Mouse (Mus musculus) heart, adult 18-20 months (tissue): Measurements from ENCODE around the gene Rita1. TPM values are rescaled to one million over a fixed set of nuclear protein-coding genes. Genes with fewer than 3 reads are reported as not detected.

Experiments used
- DNase-seq, 2 experiments: peaks; one replicate each; pipeline ENCODE4 v3.0.0; 2021 to 2022; ENCODE audit warnings: mixed read lengths in 1 of 2
- total RNA-seq, 2 experiments: library from RNA; stranded (reverse); gene quantifications; 2 replicates each; pipeline ENCODE4 v1.2.3; 2021

The Rita1 gene
- total RNA-seq, 2 experiments from 2014 or later, result 13.4 to 16.3 TPM

DNA sequence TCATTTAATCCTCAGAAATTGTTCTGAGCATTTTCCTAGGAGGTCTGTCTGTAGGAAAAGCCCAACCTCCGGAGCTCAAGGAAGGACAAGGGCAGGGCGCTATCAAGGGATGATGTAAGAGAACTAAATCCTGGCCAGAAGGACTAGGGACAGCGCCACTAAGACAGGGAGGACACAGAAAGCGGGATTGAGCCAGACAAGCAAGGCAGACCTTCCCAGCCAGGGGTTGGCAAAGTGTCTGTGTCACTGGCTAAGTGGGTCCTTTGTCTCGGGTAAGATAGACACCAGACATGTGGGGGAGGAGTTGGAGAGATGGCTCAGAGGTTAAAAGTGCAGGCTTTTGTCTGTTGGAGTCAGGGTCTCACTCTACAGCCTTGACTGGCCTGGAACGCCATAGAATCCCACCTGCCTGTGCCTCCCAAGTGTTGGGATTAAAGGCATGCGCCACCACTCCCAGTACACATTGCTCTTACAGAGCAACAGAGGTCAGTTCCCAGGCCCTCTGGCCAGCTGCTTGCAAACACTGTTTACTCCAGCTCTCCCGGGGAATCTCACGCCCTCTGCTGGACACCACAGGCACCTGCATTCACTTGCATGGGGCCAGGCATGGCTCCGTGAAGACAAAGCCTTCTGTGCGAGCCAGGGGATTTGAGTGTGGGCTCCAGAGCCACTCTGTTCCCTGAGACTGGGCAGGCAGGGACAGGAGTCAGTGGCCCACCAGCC lies 11.3 kb downstream of the Rita1 start:
- DNase-seq, result peak in 1 of 2 experiments; percentile 47

DNA sequence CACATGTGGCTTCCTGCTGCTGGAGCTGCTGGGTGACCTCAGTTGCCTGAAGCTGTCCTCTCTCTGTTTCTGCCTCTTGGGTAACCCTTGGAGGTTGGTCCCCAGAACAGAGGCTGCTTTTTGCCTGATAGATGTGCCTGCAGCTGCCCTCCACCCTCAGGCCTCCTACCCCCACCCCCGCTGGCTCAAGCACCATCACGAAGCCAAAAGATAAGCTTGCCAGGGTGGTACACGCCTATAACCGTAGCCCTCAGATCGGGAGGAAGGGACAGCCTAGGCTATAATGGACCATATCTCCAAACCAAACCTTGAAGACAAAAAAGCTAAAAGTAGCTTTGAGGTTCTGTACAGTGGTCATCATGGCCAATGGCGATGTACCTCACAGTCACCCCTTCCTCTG lies 12.8 kb downstream of the Rita1 start:
- no peak for DNase-seq

DNA sequence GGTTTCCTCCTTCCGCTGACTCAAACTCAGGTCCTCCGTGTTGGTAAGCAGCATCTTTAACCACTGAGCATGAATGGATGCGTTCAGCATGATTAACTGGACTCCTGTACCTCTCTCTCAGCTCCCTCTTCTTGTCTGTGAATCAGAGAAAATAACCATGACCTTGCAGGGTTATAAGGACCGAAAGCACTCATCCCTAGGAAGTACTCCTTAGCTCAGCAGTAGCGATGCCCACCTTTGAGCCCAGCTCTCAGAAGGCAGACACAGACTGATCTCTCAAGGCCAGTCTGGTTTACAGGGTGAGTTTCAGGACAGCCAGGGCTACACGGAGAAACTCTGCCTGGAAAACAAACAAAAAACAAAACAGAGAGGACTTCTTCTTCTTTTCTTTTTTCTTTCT lies 17.9 kb downstream of the Rita1 start:
- DNase-seq, result no peak

DNA sequence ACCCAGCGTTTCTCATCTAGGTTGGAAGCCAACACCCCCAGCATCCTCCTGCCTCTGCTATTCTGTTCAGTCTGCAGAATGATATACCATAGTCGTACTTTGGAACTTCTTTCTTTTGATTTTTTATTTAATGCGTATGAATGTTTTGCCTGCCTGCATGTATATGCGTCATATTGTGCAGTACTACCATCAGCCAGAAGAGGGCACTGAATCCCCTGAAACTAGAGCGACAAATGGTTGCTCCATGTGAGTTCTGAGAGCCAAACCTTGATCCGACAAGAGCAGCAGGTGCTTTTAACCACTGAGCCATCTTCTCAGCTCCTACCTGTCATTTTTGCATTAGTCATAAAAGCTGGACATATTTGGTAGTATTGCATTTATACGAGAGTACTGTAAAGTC lies 20.2 kb downstream of the Rita1 start:
- no peak for DNase-seq

DNA sequence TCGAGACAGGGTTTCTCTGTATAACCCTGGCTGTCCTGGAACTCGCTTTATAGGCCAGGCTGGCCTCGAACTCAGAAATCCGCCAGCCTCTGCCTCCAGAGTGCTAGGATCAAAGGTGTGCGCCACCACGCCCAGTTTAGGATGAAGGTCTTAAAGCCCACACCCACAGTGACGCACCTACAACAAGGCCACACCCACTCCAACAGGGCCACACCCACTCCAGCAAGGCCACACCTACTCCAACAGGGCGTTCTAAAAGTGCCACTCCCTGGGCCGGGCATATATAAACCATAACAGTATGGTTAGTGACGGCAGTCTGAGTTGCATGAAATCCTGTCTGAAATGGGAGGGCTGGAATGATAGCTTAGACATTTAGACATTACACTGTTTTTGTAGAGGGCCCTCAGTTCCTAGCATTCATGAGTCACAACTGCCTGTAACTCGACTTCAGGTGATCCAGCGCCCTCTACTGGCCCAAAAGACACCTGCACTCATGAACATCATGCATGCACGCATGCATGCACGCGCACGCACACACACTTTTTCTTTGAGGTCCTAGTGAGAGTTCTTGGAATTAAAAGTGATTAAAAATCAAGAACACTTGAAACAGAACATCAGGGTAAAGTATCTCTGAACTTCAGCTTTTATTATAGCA lies 21.9 kb downstream of the Rita1 start:
- no peak for DNase-seq

DNA sequence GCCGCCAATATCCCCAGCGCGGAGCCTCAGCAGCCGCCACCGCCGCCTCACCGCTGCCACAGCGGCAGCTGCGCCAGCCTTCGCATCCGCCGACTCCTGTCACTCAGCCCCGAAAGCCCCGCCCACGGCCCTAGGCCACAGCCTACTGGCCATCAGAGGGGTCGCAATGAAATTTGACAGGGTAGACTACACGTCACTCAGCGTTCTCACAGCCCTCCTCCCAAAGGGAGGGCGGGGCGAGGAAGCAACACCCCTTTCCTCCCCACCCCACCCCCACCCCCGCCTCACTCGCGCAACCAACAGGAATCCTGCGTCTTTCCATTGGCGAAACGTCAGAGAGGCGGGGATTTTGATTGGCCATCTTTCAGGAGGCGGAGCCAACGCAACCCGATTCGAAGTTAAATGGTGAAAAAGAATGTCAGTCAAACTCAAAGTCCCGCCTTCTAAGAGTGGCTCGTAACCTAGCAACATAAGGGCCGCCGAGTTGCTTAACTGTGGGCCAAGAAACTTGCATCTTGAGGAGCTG lies 23.8 kb downstream of the Rita1 start, which contains the start of the genes Tpcn1 and Iqcd:
Gene Tpcn1, minus strand, starts transcription at position 105 of the 526 bp plus-strand sequence.
Gene Iqcd, plus strand, starts transcription at position 448 of the 526 bp plus-strand sequence.
- peak; percentile 99 to 100 for DNase-seq

DNA sequence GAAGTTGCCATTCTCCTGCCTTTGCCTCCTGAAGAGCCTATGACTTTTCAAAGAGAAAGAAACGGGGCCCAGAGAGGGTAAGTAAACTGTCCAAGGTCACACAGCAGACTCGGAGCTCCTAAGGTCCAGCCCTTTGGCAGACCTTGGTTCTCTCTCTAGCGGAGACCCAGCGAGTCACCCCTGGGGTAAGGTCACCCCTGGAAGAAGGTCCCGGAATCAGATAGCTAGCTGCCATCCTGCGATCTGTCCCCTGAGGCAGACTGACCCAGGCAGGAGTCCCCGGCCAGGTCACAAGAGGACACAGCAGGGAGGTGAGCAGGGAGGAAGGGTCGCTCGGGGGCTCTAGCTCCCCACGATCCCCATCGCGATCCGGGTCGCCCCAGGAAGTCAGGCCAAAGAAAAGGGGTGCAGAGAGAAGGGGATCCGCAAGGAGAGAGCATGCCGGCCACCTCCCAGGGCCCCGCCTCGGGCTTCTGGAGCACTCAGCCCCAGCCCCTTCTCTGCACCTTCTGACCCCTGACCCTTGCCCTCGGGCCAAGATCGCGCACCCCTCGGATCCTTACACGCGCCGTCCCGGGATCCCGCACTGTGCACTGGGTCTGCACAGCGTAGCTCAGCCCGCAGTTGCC lies 24.3 kb downstream of the Rita1 start:
- peak in 1 of 2 experiments; percentile 61 for DNase-seq

DNA sequence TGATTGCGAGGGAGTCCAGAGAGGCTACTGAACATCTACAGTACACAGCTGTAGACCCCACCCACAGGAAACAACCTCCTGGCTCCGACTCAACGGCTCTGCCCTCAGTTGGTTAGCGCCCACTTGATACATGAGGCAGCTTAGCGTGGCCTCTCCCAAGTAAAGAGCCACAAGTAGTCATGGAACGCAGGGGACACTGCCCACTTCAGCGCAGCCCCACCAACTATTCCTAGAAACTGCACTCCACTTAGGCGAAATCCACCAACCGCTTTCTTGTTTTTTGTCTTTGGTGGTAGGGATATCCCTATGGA lies 24.8 kb downstream of the Rita1 start:
- peak; percentile 68 to 75 for DNase-seq

DNA sequence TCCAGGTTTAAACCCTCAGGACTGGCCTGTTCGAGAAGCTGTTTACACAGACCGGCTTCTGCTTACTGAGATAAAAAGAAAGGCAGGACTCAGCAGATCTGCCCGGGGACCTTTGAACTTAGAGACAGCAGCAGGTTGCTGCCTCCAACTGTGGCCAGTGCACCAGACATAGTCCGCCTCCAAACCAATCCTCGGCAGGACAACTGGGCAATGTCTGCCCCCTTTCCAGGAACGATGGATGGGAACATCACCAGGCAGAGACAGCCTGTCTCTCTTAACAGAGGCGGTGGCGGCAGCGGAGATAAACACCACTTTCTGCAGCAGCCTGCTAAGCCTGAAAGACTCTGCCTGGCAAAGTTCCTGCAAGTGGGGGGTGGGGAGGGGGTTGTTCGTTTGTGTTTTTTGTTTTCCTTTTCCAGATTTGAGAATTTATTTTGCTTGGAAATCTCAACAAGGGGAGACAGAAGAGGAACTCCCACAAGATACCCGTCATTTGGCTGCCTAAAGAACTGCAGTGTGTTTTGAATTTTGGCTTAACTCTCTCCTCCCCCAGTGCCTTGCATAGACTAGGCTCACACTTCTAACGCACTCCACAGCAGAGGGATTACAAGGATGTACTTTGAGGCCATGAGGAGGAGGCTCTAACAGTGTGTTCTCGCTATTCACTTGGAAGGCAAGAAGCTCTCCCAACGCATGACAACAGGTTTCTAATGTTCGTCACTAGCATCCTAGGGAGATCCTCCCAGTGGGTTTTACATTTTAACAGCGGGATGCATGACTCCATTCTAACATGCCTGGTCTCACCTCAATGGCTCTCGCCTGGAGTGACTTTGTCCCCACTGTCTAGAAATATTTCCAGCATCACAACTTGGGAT lies 25.4 kb downstream of the Rita1 start:
- peak; percentile 43 to 64 for DNase-seq

DNA sequence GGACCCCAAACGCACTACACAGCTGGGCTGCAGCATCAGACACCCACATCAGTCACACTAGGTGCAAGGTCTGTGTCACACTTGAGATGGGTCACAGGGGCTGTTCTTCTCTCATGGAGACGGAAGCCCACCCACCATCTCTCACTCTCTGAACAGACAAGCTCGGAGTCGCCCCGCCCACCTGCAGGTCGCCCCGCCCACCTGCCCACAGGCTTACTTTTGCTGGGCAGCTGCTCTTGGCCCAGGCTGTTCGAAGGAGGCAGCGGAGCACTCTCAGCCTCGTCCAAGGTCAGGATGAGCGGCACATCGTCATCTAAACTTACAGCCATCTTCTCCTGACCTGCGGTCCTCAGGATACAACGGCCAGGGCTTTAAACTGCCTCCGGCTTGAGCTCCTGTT lies 27.4 kb downstream of the Rita1 start:
- DNase-seq, result no peak

DNA sequence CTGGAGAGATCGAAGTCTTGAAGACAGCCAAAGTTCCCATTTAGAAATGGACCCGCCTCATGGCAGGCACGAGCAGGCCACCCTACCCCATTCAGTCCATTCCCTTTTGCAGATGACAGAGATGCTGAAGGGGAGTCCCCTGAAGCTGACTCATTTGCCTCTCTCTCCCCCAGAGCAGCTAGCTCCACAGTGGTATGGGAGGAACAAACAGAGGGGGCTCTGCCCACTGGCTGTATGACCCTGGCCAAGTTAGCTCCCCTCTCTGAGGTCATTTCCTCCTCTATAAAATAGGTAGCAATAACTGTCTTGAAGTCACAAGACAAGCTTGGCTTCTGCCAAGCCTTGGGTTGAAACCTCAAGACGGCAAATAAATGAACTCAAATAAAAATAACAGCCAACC lies 28.9 kb downstream of the Rita1 start:
- DNase-seq, result no peak

DNA sequence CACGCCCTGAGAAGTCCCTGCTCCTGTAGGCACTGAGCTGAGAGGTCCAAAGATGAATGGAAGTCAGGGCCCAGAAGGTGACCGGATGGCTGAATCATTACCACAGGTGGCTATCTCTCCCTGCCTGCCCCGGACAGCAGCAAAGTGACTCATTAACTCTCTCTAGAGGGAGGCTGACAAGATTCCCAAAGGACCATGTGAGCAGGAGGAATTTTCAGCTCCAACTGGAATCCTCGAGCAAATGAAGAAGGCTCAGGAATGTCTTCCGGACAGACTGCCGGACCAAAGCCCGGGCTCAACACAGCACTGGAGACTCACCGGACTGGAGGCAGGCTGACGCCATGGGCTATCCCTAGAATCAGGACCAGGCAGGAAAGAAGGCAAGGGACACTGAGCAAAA lies 30.4 kb downstream of the Rita1 start:
- DNase-seq, result no peak

DNA sequence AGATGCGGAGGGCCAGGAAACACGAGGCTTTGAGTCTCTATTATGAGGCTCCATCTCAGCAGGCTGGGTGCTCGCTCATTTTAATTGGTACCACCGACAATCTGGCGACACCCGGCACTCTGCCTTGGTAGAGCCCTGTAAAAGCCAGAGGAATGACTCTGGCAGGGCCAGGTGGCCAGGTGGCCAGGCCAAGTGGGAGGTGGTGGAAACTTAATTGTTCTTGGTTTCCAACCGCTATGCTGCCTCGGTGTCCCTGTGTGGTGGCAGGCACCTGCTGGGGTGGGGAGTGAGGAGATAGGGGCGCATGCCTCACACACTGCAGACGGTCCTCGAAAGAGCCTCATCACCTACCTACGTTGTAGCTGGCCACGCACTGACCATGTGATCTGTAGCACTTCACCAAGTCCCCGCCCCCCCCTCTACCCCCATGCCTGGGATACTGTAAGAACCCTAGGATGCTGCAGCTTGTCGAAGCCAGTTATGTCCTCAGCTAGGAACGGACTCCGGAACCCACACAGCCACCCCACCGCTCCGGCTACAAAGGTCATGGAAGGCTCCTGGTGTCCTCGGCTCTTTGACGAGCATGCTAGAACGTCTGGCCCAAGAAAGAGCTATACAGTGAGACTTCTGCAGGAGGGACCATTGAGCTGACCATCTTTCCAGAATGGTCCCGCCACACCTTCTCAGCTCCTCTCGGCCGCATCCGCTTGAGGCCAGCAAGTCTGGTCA lies 32.3 kb downstream of the Rita1 start:
- no peak for DNase-seq

DNA sequence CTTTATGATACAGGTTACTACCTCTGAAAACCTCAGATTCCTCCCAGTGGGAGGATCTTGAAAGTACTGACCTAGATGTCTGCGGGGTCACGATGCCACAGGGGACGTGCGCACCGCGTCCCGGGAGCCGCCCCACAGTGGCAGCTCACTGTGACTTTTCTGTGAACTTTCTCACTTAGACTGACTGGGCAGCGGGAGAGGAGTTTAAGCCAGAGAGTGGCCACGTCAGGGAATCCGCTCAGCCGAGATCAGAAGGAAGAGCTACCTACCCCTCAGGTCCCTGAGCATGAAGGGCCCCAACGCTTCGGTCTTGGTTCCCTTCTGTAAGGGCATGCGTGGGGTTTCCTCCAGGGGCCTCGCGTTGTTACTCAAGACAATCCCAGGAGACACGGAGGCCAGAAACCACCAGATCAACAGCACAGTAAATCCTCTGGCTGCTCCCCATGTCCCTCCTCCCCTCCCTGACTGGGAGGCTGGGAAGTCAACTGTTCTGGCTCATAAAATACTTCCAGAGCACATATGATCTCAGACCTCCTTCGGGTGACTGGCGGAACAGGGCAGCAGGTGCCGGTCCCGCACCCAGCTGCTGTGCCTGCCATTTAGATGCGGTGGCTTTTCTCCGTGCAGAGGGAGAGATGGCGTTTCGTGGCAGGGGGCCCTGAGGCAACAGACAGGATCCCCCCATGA lies 33.0 kb downstream of the Rita1 start:
- DNase-seq, result peak; percentile 82 to 86

DNA sequence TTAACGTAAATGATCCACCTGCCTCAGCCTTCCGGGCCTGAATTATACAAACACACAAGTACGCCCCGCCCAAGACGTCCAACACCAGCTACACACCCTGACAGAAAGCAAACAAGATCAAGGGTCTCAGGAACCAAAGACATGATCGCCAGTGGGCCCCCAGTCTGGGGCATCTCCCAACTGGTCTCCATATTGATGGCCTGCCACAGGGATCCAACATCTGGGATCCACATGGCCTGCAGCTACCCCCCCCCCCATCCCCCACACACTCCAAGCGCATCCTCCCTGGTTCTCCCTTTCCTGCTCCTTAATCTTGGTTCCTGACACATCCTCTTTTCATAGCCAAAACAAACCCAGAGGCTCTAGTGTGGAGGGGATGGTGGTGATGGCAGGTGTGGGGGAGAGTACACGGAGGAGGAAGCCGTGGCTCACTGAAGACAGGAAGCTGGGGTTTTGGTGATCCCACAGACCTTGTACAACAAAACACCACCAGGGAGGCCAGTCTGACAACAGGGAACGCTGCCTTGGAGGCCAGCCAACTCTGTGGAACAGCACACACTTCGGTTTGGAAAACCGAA lies 33.8 kb downstream of the Rita1 start:
- DNase-seq, result peak; percentile 80 to 87

DNA sequence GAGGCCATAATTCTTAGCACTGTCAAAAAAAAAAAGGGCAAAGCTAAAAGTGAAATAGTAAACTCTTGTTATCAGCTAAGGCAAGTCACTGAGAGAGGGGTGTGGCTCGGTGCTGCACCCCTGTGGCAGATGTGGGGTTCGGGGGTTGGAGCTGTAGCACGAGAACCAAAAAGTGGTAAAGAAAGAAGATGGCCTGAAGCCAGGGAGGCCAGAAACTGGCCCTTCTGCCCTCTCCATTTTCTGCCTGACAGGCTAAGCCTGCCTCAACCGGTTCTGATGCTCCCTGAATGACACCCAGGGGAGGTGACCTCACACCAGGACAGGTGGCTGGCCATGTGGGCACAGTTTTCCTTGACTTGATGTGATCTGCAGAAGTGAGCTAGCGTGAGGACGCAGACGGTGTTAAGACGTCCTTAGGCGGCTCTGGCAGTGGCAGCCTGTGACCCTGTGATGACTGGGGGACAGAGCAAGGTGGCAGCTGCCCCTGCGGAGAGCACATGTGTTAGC lies 34.4 kb downstream of the Rita1 start:
- peak in 1 of 2 experiments; percentile 34 for DNase-seq

DNA sequence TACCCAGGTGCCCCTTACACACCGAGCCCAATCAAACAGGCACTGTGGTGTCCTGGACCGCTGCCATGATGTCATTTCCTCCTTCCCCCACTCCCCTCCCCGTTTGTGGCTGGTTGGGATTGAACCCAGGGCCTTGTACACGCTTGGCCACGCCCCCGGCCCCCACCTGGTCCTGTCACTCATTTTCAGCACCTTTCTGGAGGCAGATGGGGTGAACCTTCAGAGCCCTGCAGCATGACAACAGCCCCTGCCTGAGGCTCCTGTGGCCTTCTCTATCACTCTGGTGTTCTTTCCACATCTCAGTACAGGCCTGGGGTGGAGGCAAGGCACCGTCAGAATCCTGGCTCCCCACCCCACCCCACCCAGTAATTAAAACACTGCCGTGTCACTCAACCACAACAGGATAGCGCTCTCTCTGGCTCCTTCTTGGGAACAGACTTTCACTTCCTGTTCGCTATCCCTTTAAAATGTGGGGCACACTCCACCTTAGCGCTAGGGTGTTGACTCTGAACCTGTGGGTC lies 35.5 kb downstream of the Rita1 start:
- DNase-seq, result no peak

DNA sequence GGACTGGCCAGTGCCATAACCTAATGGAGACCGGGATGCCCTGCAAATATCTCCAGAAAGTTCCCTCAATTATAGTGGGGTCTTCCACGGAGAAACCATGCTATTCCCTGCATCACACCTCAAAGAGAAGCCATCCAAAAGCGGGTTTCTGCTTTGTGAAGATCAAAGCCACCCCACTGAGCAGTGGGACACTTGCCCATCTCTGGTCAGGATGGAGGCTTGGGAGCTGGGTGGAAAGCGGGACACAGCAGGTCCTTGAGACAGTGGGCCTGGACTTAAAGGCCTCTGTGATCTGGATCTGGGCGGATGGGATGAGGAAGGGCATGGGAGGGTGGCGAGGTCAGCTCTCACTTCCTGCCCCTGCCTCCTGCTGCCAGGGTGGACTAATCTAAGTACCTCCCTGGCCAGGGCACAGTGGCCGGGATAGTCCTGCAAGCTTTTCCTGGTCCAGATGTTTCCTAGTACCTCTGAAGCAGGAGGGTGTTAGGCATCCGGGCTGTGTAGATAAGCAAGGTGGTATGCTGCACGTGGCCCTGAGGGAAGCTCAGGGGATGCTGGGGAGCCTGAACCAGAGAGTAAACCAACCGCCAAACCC lies 37.8 kb downstream of the Rita1 start:
- no peak for DNase-seq

DNA sequence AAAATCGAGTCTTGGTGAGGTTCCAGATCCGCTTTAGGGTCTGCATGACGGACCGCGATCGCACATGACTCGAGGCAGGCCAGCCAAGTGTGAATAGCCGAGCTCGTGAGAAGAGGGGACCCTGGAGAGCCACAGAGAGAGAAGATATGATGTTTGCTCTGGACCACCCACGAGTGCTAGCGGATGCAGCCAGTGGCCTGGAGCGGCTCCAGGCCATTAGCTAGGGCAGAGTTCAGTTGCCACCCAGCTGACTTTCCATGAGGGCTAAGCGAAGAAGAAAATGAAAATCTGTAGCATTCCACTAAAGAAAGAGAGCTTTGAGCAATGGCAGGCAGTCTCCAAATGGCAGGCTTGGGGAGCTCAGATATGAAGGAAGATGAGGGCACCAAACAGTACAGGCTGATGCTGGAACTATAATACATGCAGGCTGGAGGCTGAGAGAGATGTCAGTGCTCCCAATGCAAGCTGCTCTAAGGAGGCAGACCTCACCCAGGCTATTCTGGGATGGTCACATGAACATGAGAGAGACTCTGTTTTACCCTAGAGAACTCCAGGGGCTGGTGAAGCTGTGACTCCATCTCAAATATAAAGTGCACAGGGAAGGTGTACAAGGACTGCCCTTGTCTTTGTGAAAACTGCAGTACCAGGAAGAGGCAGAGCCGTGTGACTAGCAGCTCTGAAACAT lies 41.2 kb downstream of the Rita1 start:
- DNase-seq, result peak in 1 of 2 experiments; percentile 40
